Comparison of ENCODE assay signal across 7 mouse cellular contexts in the genomic region with DNA sequence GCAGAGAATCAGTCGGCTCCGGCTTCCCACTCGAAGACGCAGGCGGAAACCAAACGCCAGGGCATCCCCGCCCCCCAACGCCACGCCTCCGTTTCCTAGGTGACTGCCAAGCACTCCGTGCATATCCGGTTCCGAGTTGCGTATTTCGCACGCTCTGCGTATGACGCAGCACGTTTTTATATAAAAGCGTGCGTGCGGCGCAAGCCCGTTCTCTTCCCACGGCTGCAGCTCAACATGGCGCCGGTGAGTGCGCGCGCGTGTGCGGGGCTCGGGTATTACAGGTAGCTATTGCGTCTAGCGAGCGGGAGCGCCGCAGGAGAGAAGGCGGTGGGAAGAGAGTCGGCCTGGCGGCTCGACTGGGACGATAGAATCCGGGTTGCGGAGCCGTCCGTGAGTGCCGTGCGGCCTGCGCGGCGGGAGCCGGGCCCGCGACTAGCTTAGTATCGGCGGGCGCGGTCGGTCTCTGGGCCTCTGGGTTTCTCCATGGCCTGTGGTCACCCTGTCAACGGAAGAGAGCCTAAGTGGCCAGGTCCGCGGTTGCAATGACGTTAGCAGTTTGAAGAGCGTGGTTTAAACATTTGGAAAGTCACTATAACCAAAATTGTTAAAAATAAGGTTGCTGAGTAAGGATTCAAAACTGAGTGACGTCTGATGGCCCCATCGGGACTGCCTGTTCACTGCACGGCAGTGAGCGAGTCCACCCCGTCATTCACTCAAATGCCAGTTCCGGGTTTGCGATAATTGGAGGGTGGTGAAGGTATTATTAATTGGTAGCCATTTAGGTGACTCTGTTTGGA. TPM values are rescaled to one million over a fixed set of nuclear protein-coding genes. Genes with fewer than 3 reads are reported as not detected.
DNase-seq lines count a peak whose midpoint lies in the region; ATAC-seq lines count a peak whose summit lies in the region.

A gene (plus strand): TSS at position 136 of the 797 bp plus-strand sequence.

- DNase-seq in adrenal gland, adult 8-10 months, result peak; percentile 98
- DNase-seq in embryo, embryonic 9.5 days (ENCODE audit: extremely low spot score), result peak; percentile 96
- DNase-seq in gastrocnemius, postnatal 4 days (ENCODE audit: low spot score in 2 of 2), result peak; percentile 96 to 98
- DNase-seq in left cerebral cortex, postnatal 36 days (ENCODE audit: low spot score in 2 of 2), result peak; percentile 97 to 98
- DNase-seq in midbrain, embryonic 11.5 days (ENCODE audit: low spot score, missing footprints), result peak; percentile 100
- DNase-seq in skeletal muscle tissue, adult 2 months (ENCODE audit: low read depth, low spot score), result peak; percentile 98

- H3K4me1 ChIP-seq in intestine, embryonic 16.5 days (ENCODE audit: control insufficient read depth, insufficient read depth, low read length), result no peaks in the 10 kb centered on the region
- peaks cover 7% of the 10 kb centered on the region for H3K4me1 ChIP-seq in midbrain, embryonic 11.5 days (ENCODE audit: control insufficient read depth, insufficient read depth, low read length)

- peak within 1 kb of the TSS; percentile 94 for H3K9ac ChIP-seq in intestine, embryonic 16.5 days (ENCODE audit: low read depth, low read length)
- peak within 1 kb of the TSS; percentile 87 for H3K9ac ChIP-seq in midbrain, embryonic 11.5 days (ENCODE audit: low read length)

- H3K4me3 ChIP-seq in intestine, embryonic 16.5 days (ENCODE audit: low read length), result peak within 1 kb of the TSS; percentile 83
- peak within 1 kb of the TSS; percentile 86 for H3K4me3 ChIP-seq in midbrain, embryonic 11.5 days (ENCODE audit: low read depth, low read length)

- H3K27me3 ChIP-seq in intestine, embryonic 16.5 days (replicated peaks; ENCODE audit: control insufficient read depth, insufficient read depth, low read length), result no peaks in the 10 kb centered on the region
- H3K27me3 ChIP-seq in midbrain, embryonic 11.5 days (ENCODE audit: control insufficient read depth, insufficient read depth, low read length), result no peaks in the 10 kb centered on the region

- peaks cover 7% of the 10 kb centered on the region; the same call in 1 of the 2 replicates for H3K36me3 ChIP-seq in intestine, embryonic 16.5 days (ENCODE audit: control insufficient read depth, insufficient read depth, low read length)
- H3K36me3 ChIP-seq in midbrain, embryonic 11.5 days (ENCODE audit: control insufficient read depth, insufficient read depth, low read length), result peaks cover 4% of the 10 kb centered on the region; the same call in 1 of the 2 replicates

- H3K9me3 ChIP-seq in intestine, embryonic 16.5 days (ENCODE audit: control insufficient read depth, low read length), result no peaks in the 10 kb centered on the region
- H3K9me3 ChIP-seq in midbrain, embryonic 11.5 days (ENCODE audit: control insufficient read depth, low read length), result no peaks in the 10 kb centered on the region

- WGBS in intestine, embryonic 16.5 days, result under 1% methylated on average over 72 of the region's 72 CpGs
- WGBS in midbrain, embryonic 11.5 days, result under 1% methylated on average over 72 of the region's 72 CpGs

- peak; percentile 99 for ATAC-seq in intestine, embryonic 16.5 days
- peak; percentile 99 for ATAC-seq in midbrain, embryonic 11.5 days (ENCODE audit: low FRiP score)

- peak within 1 kb of the TSS; percentile 82 for H3K27ac ChIP-seq in intestine, embryonic 16.5 days (ENCODE audit: low read length)
- H3K27ac ChIP-seq in midbrain, embryonic 11.5 days (ENCODE audit: low read depth, low read length), result no peak within 1 kb of the TSS

- intact Hi-C loops in left cerebral cortex, postnatal 36 days (cut with DNase I), result no loop called here

- H3K4me2 ChIP-seq in intestine, embryonic 16.5 days (ENCODE audit: low read depth, low read length), result peak within 1 kb of the TSS; percentile 61
- peak within 1 kb of the TSS; percentile 56 for H3K4me2 ChIP-seq in midbrain, embryonic 11.5 days

RNA-seq across cellular contexts. Expression of the gene that starts here (rescaled TPM):
- total RNA-seq in adrenal gland, adult 8-10 months (2022), result 100 to 1,000 TPM; 178 to 223 (median 196) TPM
- total RNA-seq in gastrocnemius, postnatal 4 days (2021), result 100 to 1,000 TPM; 201 to 271 TPM
- 324 and 343 TPM in 2 replicates for polyA plus RNA-seq in intestine, embryonic 16.5 days (2015; fragmentation: Nextera tagmentation; extraction: Ambion mirVana)
- 100 to 1,000 TPM; 196 to 200 TPM for total RNA-seq in left cerebral cortex, postnatal 36 days (2021)
- 389 and 419 TPM in 2 replicates for polyA plus RNA-seq in midbrain, embryonic 11.5 days (2014; fragmentation: Nextera tagmentation; extraction: Ambion mirVana)
